ENCODE assay signal across 8 mouse cellular contexts in the genomic region with DNA sequence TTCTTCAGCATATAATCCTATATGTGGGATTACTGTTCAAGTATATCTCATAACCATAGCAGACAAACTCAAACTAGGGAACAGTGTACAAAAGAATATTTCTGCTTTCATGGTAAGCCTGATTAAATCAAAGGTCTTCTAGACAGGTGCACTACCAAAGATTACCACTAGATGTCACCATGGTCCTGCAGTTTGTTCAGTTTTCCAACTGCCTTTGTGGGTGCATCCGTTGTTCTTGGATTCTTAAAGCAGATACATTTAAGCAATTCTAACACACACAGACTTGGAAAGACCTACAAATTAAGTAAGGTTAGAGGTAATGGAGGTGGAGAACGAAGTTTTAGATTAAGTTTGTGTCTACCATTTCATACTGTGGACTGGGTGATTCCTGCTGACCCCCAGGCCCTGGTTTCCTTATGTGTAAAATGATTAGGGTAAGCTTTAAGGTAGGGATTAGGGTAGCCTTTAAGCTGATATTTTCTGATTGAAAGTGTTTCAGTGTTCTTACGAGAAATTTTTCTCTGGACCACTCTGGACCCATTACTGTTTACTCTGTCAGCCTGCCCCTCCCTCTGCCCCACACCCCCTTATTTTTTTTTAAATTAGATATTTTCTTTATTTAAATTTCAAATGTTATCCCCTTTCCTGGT. TPM values are rescaled to one million over a fixed set of nuclear protein-coding genes. Genes with fewer than 3 reads are reported as not detected.
DNase-seq lines count a peak whose midpoint lies in the region; ATAC-seq lines count a peak whose summit lies in the region.

No protein-coding gene starts in this region.

- peak; percentile 82 for DNase-seq in heart, adult 8-10 months (ENCODE audit: low spot score)
- no peak for DNase-seq in heart, postnatal 25 days (ENCODE audit: low spot score)
- DNase-seq in NIH3T3 (ENCODE audit: low read depth): peak; percentile 93
- DNase-seq in layer of hippocampus, adult 9-11 months: peak; percentile 21
- DNase-seq in mesoderm, embryonic 11.5 days (ENCODE audit: low read depth, low spot score): peak; percentile 87
- peak; percentile 49 to 61 for DNase-seq in spleen, postnatal 36 days (ENCODE audit: low spot score in 2 of 2)

- intact Hi-C loops in heart, postnatal 25 days (cut with DNase I): loop anchor here (2.0 to 10.0 kb wide), 5 partner anchors 955 to 1341 kb away; no protein-coding TSS in a partner anchor

- peak; percentile 77 for ATAC-seq in common myeloid progenitor, adult 5-6 weeks (replicated peaks; ENCODE audit: low read depth, poor library complexity, severe bottlenecking)
- ATAC-seq in granulocyte monocyte progenitor cell, adult 5-6 weeks (replicated peaks; ENCODE audit: poor library complexity, severe bottlenecking): peak; percentile 75

RNA-seq across cellular contexts. Expression of a gene that starts 30.9 kb away (rescaled TPM):
- 10 to 100 TPM; 10.5 to 15.1 (median 11.7) TPM for total RNA-seq in heart, adult 8-10 months (2022)
- total RNA-seq in heart, postnatal 25 days (2021): 10 to 100 TPM in 1 of 2 experiments, 1 to 10 TPM in 1; 10.0 to 13.8 TPM
- total RNA-seq in common myeloid progenitor, adult 5-6 weeks (2017): not detected in 2 replicates
- not detected in 2 replicates for total RNA-seq in granulocyte monocyte progenitor cell, adult 5-6 weeks (2014; fragmentation: Nextera tagmentation)
- total RNA-seq in granulocyte monocyte progenitor cell, adult 5-6 weeks (2017): not detected in 2 replicates

Comparison
In these comparisons a context has a peak if more than half of its experiments do, and no peak if none do; other contexts are left out.
1. RNA of a gene that starts 30.9 kb away (total RNA-seq): 10.0 to 13.8 TPM in heart, postnatal 25 days and 10.5 to 15.1 TPM in heart, adult 8-10 months; not detected in common myeloid progenitor, adult 5-6 weeks and not detected in granulocyte monocyte progenitor cell, adult 5-6 weeks; every median in the first group is over 10 times any median in the second.